Mouse (Mus musculus) adrenal gland, adult (tissue): Measurements from ENCODE around the gene Cdsn.
A peak's percentile ranks its signal among the peaks of the same experiment; 100 is the strongest.

Source experiments
- DNase-seq, 2 experiments: peaks; one replicate each; pipeline ENCODE4 v3.0.0; 2022 to 2023; ENCODE audit warnings: low spot score in 1 of 2; ENCODE audit not compliant: inconsistent age in 2 of 2

Gene Cdsn

DNA sequence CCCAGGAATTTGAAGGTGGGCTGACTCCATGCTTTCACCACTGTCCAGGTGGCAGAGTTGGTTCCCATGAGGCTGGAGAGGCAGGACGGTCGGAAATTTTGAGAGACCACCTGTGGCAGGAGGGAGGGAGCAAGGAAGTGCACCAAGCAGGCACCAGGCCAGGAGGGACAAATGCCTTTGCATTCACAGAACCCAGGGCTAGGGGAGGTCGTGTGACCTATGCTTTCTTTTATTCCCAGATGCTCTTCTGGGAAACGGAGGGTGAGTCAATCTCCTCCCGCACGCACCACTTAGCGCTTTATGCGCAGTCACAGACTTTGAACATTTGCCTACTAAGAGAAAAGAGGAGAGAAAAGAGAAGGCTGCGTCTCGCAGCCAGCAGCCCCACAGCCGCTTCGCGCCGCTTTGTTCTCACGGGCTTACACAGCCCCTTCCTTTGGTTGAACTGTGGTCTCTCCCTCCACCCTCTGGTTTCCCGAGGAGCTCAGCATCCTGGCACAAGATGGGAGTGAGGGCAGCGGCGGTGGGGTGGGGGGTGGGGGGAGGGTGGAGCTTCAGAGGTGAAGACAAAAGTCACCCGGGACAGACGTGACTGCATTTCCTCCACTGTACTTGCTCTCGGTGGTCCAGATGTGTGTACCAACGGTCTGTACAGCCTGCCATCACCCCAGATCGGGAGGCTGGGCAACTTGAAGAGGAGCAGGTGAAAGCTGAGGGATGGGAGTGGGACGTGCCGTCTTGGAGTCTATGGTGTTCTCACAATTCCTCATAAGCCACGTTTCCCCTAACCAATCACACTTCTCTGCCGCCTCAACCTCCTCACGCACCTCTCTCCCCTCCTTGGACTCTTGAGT, 17.4 kb downstream of the Cdsn start:
- no peak for DNase-seq

DNA sequence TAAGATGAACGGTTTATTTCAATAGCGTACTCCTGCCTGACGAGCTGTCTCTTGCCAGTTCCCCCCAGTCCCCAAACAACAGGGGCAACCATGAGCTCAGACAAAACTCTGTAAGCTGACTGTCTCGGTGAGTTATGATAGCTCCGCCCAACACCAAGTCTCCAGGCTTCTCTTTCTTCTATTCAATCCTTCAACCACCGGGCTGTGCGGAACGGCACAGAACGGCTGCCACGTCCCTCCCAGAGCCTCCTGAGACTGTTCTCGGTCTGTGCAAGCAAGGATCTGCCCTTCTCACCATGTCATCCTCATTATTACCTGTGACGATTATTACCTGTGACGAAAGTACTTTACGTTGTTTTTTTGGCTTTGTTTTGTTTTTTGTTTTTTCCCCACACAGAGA, 18.9 kb downstream of the Cdsn start:
- no peak for DNase-seq

DNA sequence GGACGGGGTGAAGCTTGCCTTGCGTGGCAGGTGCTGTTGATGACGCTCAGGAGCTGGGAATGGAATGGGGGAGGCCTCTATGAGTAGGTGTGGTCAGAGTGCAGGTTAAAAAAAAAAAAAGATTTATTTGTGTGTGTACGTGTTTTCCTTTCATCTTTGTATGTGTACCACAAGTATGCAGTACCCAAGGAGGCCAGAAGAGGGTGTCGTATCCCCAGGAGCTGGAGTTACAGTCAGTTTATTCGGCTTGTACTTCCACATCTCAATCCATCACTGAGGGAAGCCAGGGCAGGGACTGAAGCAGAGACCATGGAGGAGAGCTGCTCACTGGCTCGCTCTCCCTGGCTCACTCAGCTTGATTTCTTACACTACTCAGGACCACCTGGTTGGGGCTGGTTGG, 19.5 kb downstream of the Cdsn start:
- no peak for DNase-seq

DNA sequence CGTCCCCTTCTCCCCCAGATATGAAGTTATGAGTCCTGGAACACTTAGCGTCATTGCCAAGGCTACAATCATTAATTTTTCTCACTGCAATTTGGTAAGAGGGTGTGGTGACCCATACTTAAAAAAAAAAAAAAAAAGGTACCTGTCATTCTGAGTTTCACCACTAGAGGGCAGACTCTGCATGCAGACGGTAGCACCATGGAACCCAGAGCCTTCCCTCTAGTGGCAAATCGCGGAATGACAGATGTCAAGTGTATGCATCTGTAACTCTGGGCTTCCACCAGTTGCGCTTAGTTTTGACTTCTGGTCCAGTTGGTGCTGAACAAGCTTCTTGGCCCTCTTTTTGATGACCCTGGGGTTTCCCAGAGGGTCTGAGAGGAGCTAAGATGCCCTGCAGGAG, 26.3 kb downstream of the Cdsn start:
- peak; percentile 72 to 94 for DNase-seq

DNA sequence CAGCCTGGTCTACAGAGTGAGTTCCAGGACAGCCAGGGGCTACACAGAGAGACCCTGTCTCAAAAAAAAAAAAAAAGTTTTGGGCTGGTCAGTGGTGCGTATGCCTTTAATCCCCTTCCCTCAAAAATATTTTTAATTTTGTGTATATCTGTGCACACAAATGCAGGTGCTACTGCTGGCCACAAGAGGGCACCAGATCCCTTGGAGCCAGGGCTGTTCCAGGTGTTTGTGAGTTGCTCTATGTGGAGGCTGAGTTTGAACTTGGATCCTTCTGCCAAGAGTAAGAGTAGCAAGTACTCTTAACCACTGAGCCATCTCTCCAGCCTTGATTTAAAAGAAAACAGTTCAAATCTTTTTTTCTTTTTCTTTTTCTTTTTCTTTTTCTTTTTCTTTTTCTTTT, 31.0 kb downstream of the Cdsn start:
- peak in 1 of 2 experiments; percentile 35 for DNase-seq

DNA sequence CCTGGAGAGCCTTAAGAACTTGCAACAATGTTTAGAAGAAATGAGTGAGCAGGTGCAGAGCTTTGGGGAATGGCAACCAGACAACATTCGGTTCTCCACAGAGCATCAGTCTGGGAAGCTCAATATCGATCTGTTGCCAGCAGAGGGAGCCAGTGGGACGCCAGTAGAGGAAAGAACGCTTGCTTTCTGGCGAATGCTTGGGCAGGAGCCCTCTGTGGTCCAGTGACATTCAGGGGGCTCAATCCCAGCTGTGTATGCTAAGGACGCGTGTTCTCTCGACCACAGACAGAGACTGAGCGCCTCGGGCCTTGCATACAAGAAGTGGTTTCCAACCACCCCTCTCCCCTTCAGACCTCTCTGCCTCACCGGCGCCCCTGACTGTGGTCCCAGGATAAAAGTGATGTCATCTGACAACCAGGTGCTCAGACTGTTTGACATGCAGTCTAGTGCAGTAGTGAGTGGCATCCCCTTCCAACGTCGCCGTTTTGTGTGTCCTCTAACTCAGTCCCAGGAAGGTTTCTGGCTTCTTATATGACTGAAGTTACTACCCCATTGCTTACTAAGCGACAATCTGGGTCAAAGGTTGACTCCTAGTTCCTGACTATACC, 32.5 kb downstream of the Cdsn start:
- peak; percentile 69 to 90 for DNase-seq

DNA sequence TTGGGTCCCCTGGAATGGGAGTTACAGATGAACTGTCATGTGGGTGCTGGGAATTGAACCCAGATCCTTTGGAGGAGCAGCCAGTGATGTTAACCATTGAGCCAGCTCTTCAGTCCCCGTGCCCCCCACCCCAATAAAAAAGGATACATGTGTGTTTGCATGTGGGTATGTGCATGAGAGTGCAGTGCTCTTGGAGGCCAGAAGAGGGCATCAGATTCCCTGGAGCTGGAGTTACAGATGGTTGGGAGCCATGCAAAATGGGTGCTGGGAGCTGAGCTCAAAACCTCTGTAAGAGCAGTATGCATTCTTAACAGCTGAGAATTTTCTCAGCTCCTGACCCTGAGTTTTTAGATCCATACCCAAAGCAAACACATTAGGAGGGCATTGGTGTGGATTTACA, 35.4 kb downstream of the Cdsn start:
- no peak for DNase-seq

DNA sequence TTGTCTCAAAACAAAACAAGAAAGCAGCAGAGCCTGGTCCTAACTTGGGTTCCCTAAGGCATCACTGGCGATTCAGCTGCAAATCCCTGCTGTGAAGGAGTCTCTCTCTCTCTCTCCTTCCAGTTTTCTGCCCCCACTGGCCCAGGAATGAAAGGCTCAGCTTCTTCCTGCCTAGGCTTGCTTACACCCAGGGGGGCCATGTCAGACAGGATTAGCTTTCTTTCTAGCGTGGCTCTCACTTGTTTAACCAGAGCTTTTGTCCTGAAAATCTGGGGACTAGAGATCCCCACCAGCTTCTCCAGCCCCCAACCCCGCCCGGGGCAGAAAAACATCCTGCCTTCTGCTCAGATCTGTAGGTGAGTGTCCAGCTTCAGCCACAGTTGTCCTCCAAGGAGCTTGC, 36.5 kb downstream of the Cdsn start:
- DNase-seq = no peak

DNA sequence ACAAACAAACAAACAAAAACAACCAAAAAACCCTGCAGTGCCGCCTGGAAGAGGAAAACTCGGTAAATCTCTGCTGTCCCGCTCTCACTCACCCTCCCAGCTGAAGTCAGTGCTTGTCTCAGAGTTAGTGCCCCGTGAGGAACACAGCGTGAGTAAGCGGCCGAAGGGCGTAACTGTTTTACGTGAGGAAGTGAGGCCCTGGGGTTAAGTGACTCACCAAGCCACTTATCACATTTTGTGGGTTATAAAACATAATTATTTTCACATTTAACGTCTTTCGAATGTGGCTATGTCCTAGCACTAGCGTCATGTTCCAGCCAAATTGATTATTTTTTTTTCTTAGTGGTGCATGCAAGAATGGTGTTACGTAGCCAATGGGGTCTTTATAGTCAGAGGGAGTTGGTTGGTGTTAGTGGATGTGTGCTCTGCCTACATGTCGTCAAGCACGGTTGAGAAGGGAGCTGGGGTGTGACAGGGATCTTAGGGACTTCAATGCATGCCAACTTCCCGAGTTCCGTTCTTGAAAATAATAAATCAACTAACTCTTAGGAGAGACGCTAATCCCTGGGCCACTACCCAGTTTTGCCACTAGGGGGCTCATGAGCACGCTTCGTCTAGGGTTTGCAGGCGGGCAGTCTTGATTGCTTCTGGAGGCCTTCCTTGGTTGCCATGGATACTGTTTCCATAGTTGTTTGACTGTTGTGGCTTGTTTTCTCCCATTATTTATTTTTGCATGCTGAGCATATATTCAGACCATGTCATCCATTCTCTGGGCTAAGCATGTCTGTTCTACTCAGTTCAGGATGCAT, 38.7 kb downstream of the Cdsn start:
- DNase-seq = peak; percentile 67 to 92

DNA sequence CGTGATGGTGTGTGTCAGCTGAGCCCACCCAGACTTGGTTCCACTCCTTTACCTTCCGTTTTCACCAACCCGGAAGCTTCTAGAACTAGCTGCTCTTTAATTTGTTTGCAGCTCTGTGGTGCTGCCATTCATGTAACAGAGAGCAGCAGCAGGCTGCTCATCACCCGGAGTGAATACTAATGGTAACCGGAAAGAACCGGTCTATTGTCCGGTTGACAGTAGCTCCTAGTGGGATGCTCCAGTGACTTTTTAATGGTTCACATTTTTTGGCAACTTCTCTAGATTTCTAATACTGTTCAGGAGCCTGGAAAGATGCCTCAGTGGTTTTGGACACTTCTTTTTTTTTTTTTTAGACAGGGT, 39.3 kb downstream of the Cdsn start:
- DNase-seq = no peak

DNA sequence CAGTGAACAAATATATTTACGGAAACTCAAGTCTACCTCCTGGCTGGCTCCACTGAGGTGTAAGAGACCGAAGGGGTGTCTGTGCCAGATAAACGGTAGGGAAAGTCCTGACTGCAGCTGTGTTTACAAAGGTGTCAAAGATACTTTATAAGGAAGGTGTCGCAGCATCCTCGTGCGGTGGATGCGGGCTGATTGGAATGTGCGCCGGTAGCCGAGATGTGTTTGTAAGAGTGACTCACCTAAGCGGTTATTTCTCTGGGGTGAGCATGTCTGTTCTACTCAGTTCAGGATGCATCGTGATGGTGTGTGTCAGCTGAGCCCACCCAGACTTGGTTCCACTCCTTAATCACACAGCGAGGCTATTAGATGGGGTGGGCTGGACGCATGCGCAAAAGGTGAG, 39.8 kb downstream of the Cdsn start:
- DNase-seq = no peak

DNA sequence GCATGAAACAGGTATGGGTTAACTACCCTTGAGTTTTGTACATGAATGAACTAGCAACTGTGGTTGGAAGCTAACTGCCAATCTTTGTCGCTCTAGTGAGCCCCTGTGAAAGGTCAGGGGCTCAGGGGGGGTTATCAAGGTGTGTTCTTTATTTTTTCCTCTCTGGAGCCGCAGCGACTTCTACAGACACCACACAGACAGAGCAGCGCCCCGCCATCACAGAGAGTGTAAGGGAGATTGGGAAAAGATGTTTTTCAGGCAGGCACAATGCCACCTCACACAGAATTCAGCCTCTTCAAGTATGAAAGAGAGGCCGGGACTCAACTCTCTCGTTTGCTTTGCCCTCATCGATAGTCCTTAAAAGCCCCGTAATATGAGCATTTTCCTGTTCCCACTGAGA, 40.2 kb downstream of the Cdsn start:
- DNase-seq = no peak

DNA sequence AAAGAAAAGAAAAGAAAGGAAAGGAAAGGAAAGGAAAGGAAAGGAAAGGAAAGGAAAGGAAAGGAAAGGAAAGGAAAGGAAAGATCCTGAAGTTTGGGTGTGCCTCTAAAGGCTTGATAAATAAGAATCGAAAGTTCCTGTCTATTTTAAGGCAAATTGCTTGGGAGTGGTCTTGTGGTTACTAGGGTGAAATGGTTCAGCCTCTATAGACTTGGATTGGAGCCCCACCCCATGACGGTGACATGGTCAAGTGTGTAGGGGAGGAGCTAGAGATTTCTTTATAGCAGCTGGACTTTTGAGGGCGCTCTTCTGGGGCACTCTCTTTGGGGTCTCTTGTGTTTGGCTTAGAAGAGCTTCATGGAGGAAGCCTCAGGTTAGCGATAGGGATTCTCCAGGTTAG, 41.9 kb downstream of the Cdsn start:
- no peak for DNase-seq

DNA sequence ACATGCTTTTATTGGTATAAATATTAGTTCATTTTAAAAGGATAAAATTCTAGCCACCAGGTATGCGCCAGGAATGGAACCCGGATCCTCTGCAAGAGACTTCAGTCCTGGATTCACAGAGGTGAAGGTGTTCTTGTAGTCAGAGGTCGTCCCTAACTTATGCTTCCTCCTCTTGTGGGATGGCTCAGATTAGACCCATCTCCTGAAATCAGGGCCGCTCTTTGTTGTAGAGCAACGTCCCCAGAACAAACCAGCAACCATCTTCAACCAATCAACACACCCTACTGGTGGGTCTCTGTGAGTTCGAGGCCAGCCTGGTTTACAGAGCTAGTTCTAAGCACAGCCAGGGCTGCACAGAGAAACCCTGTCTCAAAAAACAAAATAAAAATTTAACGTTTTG, 42.5 kb downstream of the Cdsn start:
- no peak for DNase-seq

DNA sequence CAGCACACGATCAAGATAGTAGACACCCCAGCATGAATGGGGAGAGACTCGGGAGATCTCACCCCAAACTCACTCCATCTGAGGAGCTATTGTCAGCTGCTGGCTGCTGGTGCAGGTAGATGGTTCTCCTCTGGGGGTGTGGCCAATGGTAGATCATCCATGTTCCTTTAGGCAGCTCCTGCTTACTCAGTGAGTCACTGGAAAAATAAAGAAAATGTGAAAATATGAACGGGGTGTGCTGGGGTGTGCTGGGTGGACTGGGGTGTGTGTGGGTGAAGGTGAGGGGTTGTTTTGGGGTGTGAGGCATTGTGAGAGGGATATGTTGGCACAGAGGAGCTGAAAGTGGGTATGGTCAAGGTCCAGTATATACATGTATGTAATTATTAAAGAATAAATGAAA, 45.5 kb downstream of the Cdsn start:
- DNase-seq = no peak

DNA sequence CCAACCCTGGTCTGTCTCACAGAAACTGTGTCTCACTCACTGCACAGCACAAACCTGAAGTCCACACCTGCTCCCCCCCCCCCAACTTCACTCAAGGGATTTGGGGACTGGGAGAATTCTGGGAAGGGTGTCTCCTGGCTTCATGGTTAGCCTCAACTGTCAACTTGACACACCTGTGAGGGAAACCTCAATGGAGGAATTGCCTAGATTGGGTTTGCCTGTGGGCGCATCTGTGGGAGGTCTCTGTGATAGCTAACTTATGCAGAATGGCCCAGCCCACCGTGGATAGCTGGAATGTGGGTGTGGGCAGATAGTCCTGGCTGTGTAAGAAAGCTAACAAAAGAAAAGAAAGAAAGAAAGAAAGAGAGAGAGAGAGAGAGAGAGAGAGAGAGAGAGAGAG, 49.3 kb downstream of the Cdsn start, which contains the start of gene Sfta2:
Sfta2 (plus strand) TSS at position 301 of the 400 bp plus-strand sequence.
- no peak for DNase-seq

DNA sequence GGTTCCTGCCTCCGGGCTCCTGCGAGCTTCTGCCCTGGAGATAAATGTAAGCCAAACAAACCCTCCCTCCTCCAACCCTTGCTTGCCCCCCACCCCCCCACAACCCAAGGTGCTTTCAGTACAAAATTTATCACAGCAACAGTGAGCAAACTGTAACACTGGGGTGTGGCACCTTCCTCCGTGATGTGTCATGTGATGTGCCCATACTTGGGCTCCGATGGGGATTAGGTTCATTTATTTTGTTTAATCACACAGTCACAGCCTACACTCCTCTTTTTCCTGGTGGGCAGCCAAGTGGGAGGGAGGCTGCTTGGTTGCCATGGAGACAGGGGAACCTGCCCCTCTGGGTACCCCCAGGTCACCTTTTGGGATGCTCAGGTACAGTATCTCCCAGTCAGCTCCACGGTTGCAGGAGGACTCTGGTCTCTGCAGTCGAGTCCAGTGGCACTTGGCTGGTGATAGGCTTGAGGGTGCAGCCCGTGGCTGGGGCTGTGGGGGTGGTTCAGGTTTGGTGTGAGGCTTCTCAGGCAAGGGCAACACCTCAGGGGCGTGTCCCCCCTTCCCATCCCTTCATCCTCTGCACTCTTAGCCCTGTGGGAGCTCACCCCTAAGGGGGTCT, 49.9 kb downstream of the Cdsn start:
- no peak for DNase-seq
